Mouse (Mus musculus): ENCODE measurements around the gene Tpr. TPM values are rescaled to one million over a fixed set of nuclear protein-coding genes. Genes with fewer than 3 reads are reported as not detected.

The Tpr gene
- polyA plus RNA-seq, 1 experiment = 96.9 TPM

GRCm38 (mm10) chr1:150459599-150459998 is 67.0 kb downstream of the Tpr start:
- no peak for DNase-seq (ENCODE audit: extremely low spot score in 1 of 2, low spot score in 1 of 2)

GRCm38 (mm10) chr1:150460595-150460994 is 68.0 kb downstream of the Tpr start:
- no peak for DNase-seq (ENCODE audit: extremely low spot score in 1 of 2, low spot score in 1 of 2)

GRCm38 (mm10) chr1:150463068-150463467 is 70.4 kb downstream of the Tpr start:
- DNase-seq (ENCODE audit: extremely low spot score in 1 of 2, low spot score in 1 of 2) = no peak

DNA sequence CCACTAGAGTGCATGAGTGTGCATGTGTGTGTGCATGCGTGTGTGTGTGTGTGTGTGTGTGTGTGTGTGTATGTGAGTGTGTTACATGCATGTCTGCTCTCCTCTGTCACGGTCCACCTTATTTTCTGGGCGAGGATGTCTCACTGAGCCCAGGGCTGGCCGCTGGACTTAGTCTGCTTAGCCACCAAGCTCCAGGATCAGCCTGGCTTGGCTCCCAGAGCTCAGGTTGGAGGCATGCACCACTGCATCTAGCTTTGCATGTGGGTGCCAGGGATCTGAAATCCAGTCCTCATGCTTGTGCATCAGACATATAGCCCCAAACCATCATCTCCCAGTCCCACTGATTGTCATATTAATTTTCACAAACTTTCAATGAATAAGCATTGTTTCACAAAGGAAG is 71.1 kb downstream of the Tpr start:
- DNase-seq (ENCODE audit: extremely low spot score in 1 of 2, low spot score in 1 of 2) = no peak

- DNase-seq (ENCODE audit: extremely low spot score in 1 of 2, low spot score in 1 of 2) = no peak
Measured at GRCm38 (mm10) chr1:150465364-150465763, 72.7 kb downstream of the Tpr start.

DNA sequence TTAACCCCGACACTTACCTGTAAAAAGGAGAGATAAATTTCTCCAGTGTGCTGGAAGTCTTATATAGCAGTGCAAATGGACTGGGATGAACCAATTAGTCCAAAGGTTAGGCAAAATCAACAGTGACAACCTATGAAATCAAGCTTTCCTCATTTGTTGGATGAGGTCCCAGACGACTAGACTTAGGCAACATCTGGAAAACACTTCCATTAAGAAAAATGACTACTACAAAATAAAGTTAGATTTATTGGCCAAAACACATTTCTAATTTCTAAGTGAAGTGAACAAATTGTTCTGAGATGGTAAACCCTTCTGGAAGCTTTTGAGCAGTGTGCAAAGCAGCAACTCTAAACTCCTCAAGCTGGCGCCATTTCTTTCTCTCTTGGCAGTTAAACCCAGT is 73.5 kb downstream of the Tpr start, which contains the start of gene Prg4:
Gene Prg4, minus strand, starts transcription at position 34 of the 400 bp plus-strand sequence.
- DNase-seq (ENCODE audit: extremely low spot score in 1 of 2, low spot score in 1 of 2) = no peak

DNA sequence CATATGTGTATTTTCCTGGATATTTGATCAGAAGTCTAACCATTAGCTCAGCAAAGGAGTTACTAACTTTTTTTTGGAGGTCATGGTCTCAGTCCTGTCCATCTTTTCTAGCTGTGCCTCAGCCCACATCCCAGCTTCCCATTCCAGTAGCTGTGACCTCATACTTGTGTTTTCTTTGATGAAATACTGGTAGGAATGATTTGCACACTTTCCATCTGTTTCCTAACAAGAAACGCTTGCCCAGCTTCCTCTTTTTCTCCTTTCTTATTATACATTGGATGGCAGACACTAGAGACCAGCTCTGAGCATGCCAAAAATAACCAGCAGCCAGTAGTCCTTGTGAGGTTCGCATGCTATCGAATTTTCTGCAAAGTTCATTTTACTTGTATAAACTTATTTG is 77.4 kb downstream of the Tpr start:
- no peak for DNase-seq (ENCODE audit: extremely low spot score in 1 of 2, low spot score in 1 of 2)

GRCm38 (mm10) chr1:150472525-150472924 is 79.9 kb downstream of the Tpr start:
- DNase-seq (ENCODE audit: extremely low spot score in 1 of 2, low spot score in 1 of 2) = no peak

DNA sequence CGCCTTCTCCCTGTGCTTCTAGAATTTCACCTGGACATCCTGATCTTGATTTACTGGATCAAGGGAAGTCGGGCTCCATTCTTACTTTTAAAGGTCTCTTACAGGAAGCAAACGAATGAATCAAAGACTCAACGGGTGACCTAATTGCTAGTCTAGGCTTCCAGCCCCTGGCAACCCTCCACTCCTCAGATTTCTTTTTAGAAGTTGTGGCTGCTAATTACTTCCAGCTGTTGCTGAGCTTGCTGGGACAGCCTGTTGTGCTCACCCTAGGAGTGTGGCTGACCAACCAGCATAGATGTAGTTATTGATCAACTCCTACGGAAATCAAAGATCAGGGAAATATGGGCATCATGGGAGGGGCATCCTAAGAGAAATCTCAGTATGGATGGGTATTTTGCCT is 88.0 kb downstream of the Tpr start:
- peak in 1 of 2 experiments; percentile 7 for DNase-seq (ENCODE audit: extremely low spot score in 1 of 2, low spot score in 1 of 2)

GRCm38 (mm10) chr1:150489148-150489547 is 96.5 kb downstream of the Tpr start:
- DNase-seq (ENCODE audit: extremely low spot score in 1 of 2, low spot score in 1 of 2) = peak in 1 of 2 experiments; percentile 50

- DNase-seq (ENCODE audit: extremely low spot score in 1 of 2, low spot score in 1 of 2) = no peak
Measured at GRCm38 (mm10) chr1:150496626-150497302, 104.1 kb downstream of the Tpr start.

GRCm38 (mm10) chr1:150497690-150498089 is 105.1 kb downstream of the Tpr start:
- DNase-seq (ENCODE audit: extremely low spot score in 1 of 2, low spot score in 1 of 2) = peak in 1 of 2 experiments; percentile 39

DNA sequence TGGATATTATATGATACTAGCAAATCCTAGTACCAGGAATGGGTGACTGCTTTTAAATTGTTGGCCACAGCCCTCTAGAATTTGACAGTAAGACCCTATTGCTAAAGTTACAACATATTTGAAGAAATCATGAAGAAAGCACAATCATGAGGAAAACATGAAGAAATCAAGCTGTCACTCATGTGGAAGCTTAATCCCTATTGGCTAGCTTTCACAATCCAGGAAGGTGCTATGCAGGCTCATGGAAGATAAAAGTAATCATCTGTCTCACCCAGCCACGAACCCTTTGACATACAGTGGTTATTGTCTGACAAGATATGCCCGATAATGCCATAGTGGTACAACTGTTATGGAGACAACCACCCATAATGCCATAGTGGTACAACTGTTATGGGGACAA is 105.5 kb downstream of the Tpr start:
- DNase-seq (ENCODE audit: extremely low spot score in 1 of 2, low spot score in 1 of 2) = no peak

Other genes starting within 250 kb of the Tpr start
- 0.10 TPM in 1 of 2 replicates, not detected in the other for gene Pdc, start 73.4 kb upstream of the Tpr start, polyA plus RNA-seq (2012; rRNA removed)
- gene Odr4, start 242 bp downstream of the Tpr start, polyA plus RNA-seq (2012; rRNA removed) = 45.4 and 45.9 TPM in 2 replicates
- 2.8 and 3.5 TPM in 2 replicates for gene Prg4, start 73.3 kb downstream of the Tpr start, polyA plus RNA-seq (2012; rRNA removed)